Mouse (Mus musculus) neural tube, embryonic 14.5 days (tissue): ENCODE measurements at regions not wholly inside any gene's neighbourhood (a gene's known extent, or its start where the extent isn't known, plus 50 kb on each side); places are given as distances from the start of the nearest gene placed in this dataset.
"Not testable (repeated sequence)": the region's sequence is repeated elsewhere in the genome, so short reads cannot be mapped to it uniquely, and the experiment has no call there.

Source experiments
- ATAC-seq: fragments of 200-750 bp; cut with Nextera tagmentation; 2 replicates; pipeline ENCODE4 v1.8.0; 2017; ENCODE audit warnings: low read depth, mild to moderate bottlenecking, moderate TSS enrichment, moderate library complexity
- H3K27ac ChIP-seq: fragments of 300-500 bp; sonication (generic); 2 replicates; pipeline ENCODE4 v1.5.1; 2014; ENCODE audit warnings: low read depth, mild to moderate bottlenecking, control low read depth, low read length, moderate library complexity, mixed read lengths
- H3K27me3 ChIP-seq: fragments of 300-500 bp; sonication (generic); 2 replicates; pipeline ENCODE4 v1.6.1; 2014; ENCODE audit warnings: low read length; ENCODE audit not compliant: control insufficient read depth, insufficient read depth
- H3K36me3 ChIP-seq: fragments of 300-500 bp; sonication (generic); 2 replicates; pipeline ENCODE4 v1.6.1; 2014; ENCODE audit warnings: low read length, mixed read lengths; ENCODE audit not compliant: control insufficient read depth, insufficient read depth
- H3K4me1 ChIP-seq: fragments of 300-500 bp; sonication (generic); 2 replicates; pipeline ENCODE4 v1.6.1; 2014; ENCODE audit warnings: low read length; ENCODE audit not compliant: control insufficient read depth, insufficient read depth
- H3K4me2 ChIP-seq: fragments of 300-500 bp; sonication (generic); 2 replicates; pipeline ENCODE4 v1.6.1; 2014; ENCODE audit warnings: mild to moderate bottlenecking, low read depth, low read length, control low read depth
- H3K4me3 ChIP-seq: fragments of 300-500 bp; sonication (generic); 2 replicates; pipeline ENCODE4 v1.5.1; 2014; ENCODE audit warnings: low read depth, low read length, control low read depth, mixed read lengths
- H3K9ac ChIP-seq: fragments of 300-500 bp; sonication (generic); replicated peaks from 2 replicates; pipeline ENCODE4 v1.6.1; 2014; ENCODE audit warnings: low read depth, mild to moderate bottlenecking, control low read depth, low read length, mixed read lengths
- H3K9me3 ChIP-seq: fragments of 300-500 bp; sonication (generic); 2 replicates; pipeline ENCODE4 v1.6.1; 2016; ENCODE audit warnings: low read length; ENCODE audit not compliant: control insufficient read depth
- WGBS: fragments of 180-500 bp; shearing (Covaris S2); extraction: QIAGEN DNeasy Blood & Tissue Kit; methylation state at CpG from one replicate; pipeline ENCODE4 v1.1.7; 2014; 5-methylcytosine and 5-hydroxymethylcytosine counted together

DNA sequence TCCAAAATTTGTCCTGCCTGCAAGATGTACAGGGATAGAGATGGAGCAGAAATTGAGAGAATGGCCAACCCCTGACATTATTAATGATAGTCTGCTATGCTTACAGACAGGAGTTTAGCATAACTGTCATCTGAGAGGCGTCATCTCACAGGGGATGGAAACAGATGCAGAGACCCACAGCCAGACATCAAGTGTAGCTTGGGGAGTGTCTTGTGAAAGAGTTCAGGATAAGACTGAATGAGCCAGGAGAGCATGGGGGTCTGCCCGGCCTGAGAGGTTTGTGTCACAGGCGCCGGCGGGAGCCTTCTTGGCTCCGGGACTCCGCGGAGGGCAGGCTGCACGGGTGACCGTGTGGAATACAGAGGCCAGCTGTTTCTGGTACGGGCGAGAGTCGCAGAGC is 319.1 kb downstream of the Lrig3 start:
- H3K9me3 ChIP-seq, H3K4me1 ChIP-seq, H3K4me2 ChIP-seq, H3K27me3 ChIP-seq, H3K36me3 ChIP-seq, H3K27ac ChIP-seq, H3K9ac ChIP-seq, ATAC-seq, H3K4me3 ChIP-seq: not testable (repeated sequence)
- 96% methylated on average over 5 of the region's 13 CpGs for WGBS

DNA sequence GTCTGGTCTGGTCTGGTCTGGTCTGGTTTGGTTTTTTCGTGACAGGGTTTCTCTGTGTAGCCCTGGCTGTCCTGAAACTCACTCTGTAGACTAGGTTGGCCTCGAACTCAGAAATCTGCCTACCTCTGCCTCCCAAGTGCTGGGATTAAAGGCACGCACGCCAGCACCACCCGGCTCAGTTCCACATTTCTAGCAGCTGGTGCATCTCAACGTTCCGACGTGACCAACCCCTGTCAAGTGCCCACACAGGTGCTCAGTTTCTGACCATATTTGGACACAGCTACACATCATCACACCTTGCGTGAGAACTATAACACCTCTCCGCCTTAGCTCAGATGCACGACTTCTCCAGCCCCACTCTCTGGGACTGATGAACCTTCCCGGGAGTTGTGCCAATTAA is 304.4 kb downstream of the Lrig3 start:
- Histone ChIP-seq H3K9me3 (0 out of 2 replicates have a peak, but pooled peaks cover 3% of the 10 kb centered on the region), H3K4me2 (no peak overlapping the region), H3K9ac (no peak overlapping the region), H3K36me3 (no peaks in the 10 kb centered on the region), H3K4me1 (no peaks in the 10 kb centered on the region), H3K27me3 (no peaks in the 10 kb centered on the region), H3K4me3 (no peak overlapping the region), H3K27ac (no peak overlapping the region)
- ATAC-seq, result no peak
- WGBS, result 97% methylated on average over 12 of the region's 12 CpGs

DNA sequence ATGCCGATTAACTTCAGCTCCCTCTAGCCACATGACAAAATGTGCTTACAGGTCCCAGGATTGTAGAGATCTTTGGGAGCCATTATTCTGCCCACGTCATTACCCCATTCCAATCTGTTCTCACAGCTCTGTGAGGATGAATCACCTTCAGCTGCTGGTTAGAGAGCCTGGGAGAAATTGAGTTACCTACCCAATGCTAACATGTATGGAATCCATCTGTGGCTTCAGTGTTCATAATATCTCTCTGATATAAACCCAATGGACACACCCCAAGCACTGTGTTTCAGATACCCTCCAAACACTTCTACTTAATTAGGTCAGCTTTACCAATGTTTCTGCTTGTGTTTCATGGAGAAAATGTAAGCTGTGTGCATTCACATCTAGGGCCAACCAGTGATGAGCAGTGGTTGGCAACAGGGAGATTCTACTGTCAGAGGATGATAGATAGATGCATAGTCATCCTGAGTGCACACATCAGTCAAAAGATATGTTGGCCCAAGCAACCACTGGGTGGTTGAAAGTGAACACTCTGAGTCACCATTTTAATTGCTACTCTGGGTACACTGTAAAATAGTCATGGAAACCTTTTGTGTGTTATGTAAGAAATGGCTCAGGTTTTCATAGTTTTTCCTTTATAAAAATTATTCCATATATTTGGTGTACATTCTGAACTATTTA is 301.5 kb downstream of the Lrig3 start:
- H3K4me2 ChIP-seq, result no peak overlapping the region
- no peaks in the 10 kb centered on the region for H3K4me1 ChIP-seq
- no peak for ATAC-seq
- WGBS, result 92% methylated on average over 2 of the region's 2 CpGs
- no peak overlapping the region for H3K27ac ChIP-seq
- H3K36me3 ChIP-seq, result no peaks in the 10 kb centered on the region
- H3K9ac ChIP-seq, result no peak overlapping the region
- 0 out of 2 replicates have a peak, but pooled peaks cover 3% of the 10 kb centered on the region for H3K9me3 ChIP-seq
- H3K27me3 ChIP-seq, result no peaks in the 10 kb centered on the region
- no peak overlapping the region for H3K4me3 ChIP-seq

DNA sequence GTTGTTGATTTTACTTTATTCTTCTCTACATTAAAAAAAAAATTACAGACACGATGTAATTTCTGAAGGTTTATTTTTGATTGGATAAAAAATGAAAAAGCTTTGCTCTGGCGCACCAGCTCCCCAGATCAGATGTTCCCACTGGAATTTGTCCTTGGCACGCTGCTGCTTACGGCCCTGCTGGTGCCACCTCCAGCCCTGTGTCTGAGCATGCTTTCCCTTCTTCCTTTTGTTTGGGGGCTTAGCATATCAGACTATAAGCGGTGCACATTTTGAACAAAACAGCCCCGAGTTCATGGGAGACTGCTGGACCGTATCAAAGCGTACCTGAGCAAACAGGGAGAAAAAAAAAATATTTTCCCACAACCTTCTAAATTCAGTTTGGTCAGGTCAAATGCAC is 291.2 kb downstream of the Lrig3 start:
- H3K4me3 ChIP-seq, result no peak overlapping the region
- no peak overlapping the region for H3K4me2 ChIP-seq
- no peaks in the 10 kb centered on the region for H3K9me3 ChIP-seq
- ATAC-seq, result no peak
- WGBS, result 69% methylated on average over 8 of the region's 8 CpGs
- H3K4me1 ChIP-seq, result no peaks in the 10 kb centered on the region
- no peaks in the 10 kb centered on the region for H3K36me3 ChIP-seq
- no peak overlapping the region for H3K27ac ChIP-seq
- H3K27me3 ChIP-seq, result no peaks in the 10 kb centered on the region
- no peak overlapping the region for H3K9ac ChIP-seq

DNA sequence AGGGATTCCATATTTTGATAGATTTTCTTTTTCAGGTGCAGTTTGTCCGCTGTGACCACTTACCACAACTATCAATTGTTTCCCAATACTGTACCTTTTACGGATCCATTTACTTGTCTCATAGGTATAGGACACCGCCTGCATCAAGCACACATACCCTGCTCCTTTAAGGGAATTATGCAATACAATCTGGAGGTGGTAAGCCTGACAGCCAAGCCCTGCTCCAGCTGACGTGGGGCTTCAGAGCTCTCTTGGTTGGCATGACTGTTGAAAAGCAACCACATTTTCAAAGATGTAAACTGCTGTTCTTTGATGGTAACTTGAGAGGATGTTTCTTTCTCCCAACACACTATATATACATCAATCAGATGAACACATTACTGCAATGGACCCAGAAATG is 288.2 kb downstream of the Lrig3 start:
- H3K27me3 ChIP-seq, result no peaks in the 10 kb centered on the region
- ATAC-seq, result no peak
- H3K27ac ChIP-seq, result no peak overlapping the region
- H3K9me3 ChIP-seq, result no peaks in the 10 kb centered on the region
- no peak overlapping the region for H3K4me2 ChIP-seq
- no peak overlapping the region for H3K4me3 ChIP-seq
- no peaks in the 10 kb centered on the region for H3K4me1 ChIP-seq
- no peaks in the 10 kb centered on the region for H3K36me3 ChIP-seq
- H3K9ac ChIP-seq, result no peak overlapping the region
- WGBS, result 93% methylated on average over 4 of the region's 4 CpGs

DNA sequence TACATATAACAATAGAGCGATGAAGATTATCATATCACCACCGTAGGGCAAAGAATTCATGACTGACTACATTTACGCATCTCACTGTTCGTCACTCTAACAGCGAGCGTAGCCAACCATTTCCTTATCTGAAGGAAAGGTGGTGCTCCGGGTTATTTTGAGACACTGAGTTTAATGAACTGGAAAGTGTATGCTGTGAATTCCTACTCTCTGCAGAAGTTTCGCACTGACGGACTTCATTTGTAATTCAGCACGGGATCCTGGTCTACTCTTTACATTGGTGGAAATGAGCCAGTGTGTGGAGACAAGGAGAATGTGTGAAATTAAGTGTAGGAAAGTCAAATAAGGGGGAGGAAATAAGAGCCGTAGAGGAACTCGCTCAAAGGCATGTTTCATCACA is 283.2 kb downstream of the Lrig3 start:
- Histone ChIP-seq H3K27ac (no peak overlapping the region), H3K4me3 (no peak overlapping the region), H3K4me1 (no peaks in the 10 kb centered on the region), H3K9me3 (no peaks in the 10 kb centered on the region), H3K27me3 (no peaks in the 10 kb centered on the region), H3K4me2 (no peak overlapping the region), H3K9ac (no peak overlapping the region), H3K36me3 (no peaks in the 10 kb centered on the region)
- WGBS, result 52% methylated on average over 12 of the region's 12 CpGs
- ATAC-seq, result no peak

DNA sequence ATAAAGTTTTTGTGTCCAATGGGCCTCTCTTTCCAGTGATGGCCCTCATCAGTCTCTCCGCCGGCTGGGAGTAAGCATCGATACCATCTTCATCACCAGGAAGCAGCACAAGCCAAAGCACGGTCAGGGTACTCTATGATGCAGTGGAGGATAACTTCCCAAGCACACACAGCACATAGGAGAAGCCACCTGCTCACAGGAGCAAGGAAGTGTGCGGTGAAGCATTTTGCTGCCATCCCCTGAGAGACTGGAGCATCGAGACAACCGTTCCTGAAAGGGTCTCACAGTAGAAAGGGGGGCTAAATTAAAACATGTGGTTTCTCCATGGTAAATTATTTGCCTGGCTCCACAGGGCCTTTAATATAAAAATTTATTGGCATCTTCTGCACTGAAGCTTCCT is 277.1 kb downstream of the Lrig3 start:
- H3K4me1 ChIP-seq, result no peaks in the 10 kb centered on the region
- no peak overlapping the region for H3K4me2 ChIP-seq
- H3K9ac ChIP-seq, result no peak overlapping the region
- no peaks in the 10 kb centered on the region for H3K27me3 ChIP-seq
- no peak overlapping the region for H3K4me3 ChIP-seq
- H3K9me3 ChIP-seq, result no peaks in the 10 kb centered on the region
- 72% methylated on average over 7 of the region's 7 CpGs for WGBS
- H3K36me3 ChIP-seq, result no peaks in the 10 kb centered on the region
- no peak for ATAC-seq
- no peak overlapping the region for H3K27ac ChIP-seq

DNA sequence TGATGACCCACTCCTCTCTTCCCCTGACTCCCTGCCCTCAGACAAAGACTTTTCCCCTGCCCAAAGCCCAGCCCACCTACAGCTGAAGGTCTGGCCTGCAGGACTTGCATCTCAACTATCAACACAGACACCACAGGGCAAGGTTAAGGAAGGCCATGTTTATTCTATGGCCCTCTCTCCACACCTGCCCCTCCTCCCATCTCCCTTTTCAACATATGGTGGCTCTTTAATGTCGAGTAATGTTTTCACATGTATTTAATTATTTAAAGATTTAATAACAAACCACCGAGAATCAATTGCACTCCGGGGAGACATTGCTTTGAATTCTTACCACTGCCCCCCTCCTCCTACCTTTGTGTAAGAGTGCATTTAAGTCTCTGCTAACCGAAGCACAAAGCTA is 273.6 kb downstream of the Lrig3 start:
- H3K4me3 ChIP-seq, result no peak overlapping the region
- no peak overlapping the region for H3K27ac ChIP-seq
- no peaks in the 10 kb centered on the region for H3K9me3 ChIP-seq
- no peak; the same call in 1 of the 2 replicates for ATAC-seq
- H3K9ac ChIP-seq, result no peak overlapping the region
- no peaks in the 10 kb centered on the region for H3K27me3 ChIP-seq
- no peaks in the 10 kb centered on the region for H3K36me3 ChIP-seq
- no peak overlapping the region for H3K4me2 ChIP-seq
- WGBS, result 21% methylated on average over 4 of the region's 4 CpGs
- H3K4me1 ChIP-seq, result no peaks in the 10 kb centered on the region
